Mouse (Mus musculus) left cerebral cortex, adult 9 months (tissue): ENCODE data around the gene Tlr7.
A peak's percentile ranks its signal among the peaks of the same experiment; 100 is the strongest.
"Not testable (repeated sequence)": the region's sequence is repeated elsewhere in the genome, so short reads cannot be mapped to it uniquely, and the experiment has no call there.

Experiments
- DNase-seq, 2 experiments: peaks; one replicate each; pipeline ENCODE4 v3.0.0; 2022; ENCODE audit warnings: low spot score in 2 of 2

Gene Tlr7

GRCm38 (mm10) chrX:167330399-167330798, at the start of gene Tlr7:
TSS of gene Tlr7 (minus strand) at chrX:167330558.
- no peak for DNase-seq

DNA sequence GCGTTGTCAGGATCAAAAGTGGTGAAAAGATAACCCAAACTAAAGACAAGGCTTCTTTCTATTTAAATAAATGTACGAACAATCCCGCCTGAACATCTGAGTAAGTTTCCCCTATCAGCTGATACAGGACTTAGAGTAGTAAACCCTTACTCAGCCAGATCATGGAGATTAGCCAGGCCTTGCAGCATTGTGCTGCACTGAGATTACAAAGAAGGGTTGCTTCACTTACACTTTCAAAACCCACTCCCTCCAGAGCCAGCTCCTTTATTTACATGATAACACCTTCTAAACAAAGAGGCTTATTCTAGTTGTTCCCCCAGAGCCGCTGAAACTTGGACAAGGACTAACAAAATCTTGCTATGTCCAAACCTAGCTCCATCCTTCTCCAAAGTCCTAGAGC, 49.7 kb upstream of the Tlr7 start:
- no peak for DNase-seq

GRCm38 (mm10) chrX:167361231-167361630, 30.9 kb upstream of the Tlr7 start:
- not testable (repeated sequence) for DNase-seq

GRCm38 (mm10) chrX:167359704-167360103, 29.3 kb upstream of the Tlr7 start:
- no peak for DNase-seq

DNA sequence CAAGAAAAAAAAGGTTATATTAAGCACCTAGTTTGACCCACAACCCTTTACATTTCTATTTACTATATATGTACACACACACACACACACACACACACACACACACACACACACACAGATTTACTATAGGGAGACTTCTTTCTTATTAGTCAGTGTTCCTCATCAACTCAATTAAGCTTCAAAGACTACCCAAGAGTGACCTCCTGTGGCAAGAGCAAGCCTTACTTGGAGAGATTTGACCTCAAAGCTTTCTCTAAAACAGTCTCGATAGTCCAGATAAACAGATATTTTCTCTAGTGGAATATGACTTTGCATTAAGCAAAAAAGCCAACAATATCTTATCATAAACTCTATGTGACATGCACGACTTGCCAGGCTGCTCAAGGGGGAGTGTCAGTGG, 27.1 kb upstream of the Tlr7 start:
- DNase-seq, result peak in 1 of 2 experiments; percentile 4

- DNase-seq, result no peak
These were observed 25.6 kb upstream of the Tlr7 start for GRCm38 (mm10) chrX:167355965-167356364.

- DNase-seq, result no peak
These were observed 23.3 kb upstream of the Tlr7 start for GRCm38 (mm10) chrX:167353617-167354016.

GRCm38 (mm10) chrX:167346440-167346839, 16.1 kb upstream of the Tlr7 start:
- DNase-seq, result no peak

DNA sequence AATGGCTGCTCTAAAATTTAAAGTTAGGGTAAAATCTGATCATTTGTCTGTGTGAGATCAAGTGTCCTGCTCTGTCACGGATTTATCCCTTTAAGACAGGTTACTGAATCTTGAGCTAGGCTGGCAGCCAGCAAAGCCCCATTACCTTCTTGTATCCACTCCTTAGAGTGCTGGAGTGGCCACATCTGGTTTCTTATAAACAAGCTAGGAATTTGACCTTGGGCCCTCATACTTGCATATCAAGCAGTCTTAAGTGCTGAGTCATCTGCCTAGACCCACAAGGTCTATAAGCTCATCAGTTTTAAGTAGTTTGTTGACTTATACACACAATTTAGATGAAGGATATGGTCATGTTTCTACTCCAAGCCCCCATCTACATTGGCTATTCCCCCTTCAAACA, 14.0 kb upstream of the Tlr7 start:
- DNase-seq, result no peak

GRCm38 (mm10) chrX:167341811-167342210, 11.5 kb upstream of the Tlr7 start:
- DNase-seq, result no peak

DNA sequence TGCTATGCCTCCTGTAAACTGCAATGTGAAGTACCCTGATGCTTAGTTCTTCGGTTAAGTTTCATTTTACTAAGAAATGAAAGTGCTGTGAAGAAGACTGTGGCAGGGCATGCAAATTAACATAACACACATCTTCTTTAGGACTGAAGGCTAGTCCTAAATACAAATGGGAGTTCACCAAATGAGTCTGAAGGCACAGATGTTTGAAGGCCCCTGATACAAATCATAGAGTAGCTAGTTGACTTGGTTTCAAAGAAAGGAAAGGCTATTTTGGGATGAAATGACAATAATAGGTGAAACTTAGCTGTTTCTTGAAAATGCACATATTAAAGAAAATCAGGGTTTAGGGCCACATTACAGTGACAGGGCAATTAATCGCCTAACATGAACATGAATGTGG, 9.8 kb upstream of the Tlr7 start:
- no peak for DNase-seq

- no peak for DNase-seq
These were observed 7.6 kb upstream of the Tlr7 start for GRCm38 (mm10) chrX:167337990-167338389.

DNA sequence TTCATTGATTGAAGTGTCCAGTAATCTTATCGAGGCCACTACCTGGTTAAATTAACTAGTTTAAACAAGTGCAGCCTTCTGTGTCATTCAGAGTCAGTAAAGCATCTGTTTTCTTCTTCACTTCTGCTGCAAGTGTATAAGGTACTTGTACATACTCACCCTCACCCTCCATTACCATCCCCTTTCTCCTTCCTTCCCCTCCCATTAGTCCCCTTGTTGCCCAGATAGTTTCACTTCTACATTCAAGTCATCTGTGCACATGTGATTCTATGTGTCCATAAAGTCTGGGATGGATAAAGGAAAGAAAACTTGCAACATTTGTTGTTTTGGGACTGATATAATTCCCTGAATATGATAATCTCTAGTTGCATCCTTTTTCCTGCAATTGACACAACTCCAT, 4.2 kb upstream of the Tlr7 start:
- no peak for DNase-seq

GRCm38 (mm10) chrX:167332607-167333006, 2.2 kb upstream of the Tlr7 start:
- DNase-seq, result no peak

- no peak for DNase-seq
These were observed 635 bp upstream of the Tlr7 start for GRCm38 (mm10) chrX:167330993-167331392.

- no peak for DNase-seq
These were observed 738 bp downstream of the Tlr7 start for GRCm38 (mm10) chrX:167329620-167330019.

- peak in 1 of 2 experiments; percentile 19 for DNase-seq
These were observed 1.3 kb downstream of the Tlr7 start for GRCm38 (mm10) chrX:167329098-167329497.

DNA sequence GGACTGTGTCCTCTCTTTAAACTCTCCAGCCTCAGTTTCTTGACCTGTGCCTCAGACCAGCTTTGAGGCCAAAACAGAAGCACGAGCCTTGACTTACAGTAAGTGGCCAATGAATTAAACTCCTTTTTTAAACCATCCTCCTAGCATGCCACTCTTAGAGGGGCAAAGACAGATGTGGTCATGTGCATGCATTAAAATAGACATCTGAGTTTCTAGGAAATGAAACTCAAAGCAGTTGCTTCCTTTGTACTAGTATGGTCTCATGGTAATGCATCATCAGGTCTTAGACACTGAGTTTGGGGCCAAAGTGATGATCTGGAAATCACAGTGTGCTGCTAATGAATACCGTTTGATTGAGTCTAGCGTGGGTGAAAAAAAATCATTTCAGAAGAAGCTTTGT, 1.8 kb downstream of the Tlr7 start:
- no peak for DNase-seq

DNA sequence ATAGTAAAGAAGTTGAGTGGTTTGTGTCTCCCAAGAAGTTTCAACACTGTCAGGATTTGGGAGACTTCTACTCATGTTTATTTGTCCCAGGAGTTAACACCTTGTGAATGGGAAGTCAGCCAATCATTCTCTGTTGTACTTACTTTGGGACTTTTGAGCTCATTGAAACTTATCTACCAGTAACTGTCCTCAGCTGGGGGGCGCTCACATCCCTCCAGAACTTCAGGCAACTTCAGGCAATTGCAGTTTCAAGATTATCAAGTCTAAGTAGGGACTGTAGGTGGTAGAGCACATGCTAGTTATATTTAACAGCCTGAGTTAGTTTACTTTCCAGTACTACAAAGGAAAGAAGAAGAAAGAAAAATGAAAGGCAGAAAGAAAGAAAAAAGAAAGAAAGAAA, 6.6 kb downstream of the Tlr7 start:
- DNase-seq, result no peak

DNA sequence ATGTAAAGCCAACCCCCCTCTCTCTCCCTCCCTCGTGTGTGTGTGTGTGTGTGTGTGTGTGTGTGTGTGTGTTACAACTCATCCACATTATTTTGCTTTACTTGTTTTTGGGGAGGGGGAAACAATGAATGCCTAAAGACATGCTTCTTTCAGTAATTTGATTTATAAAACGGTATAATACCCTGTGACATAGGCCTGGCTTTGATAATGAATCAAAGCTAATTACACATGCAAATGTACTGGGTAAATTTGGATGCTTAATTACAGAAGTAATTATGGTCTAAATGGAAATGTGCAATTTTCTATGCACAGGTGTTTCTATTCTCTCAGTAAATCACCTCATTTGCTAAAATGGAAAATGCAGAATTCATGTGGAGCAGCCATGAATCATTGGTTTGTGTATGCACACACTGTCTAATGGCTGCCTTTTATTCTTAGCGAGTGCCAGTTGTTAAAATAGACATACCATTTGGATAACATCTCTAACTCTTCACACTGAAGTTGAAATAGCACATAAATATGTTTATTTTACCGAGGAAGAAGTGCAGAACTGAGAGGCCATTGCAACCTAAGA, 9.0 kb downstream of the Tlr7 start:
- no peak for DNase-seq

GRCm38 (mm10) chrX:167318819-167319396, 11.4 kb downstream of the Tlr7 start:
- DNase-seq, result no peak

- no peak for DNase-seq
These were observed 14.6 kb downstream of the Tlr7 start for GRCm38 (mm10) chrX:167315766-167316165.

DNA sequence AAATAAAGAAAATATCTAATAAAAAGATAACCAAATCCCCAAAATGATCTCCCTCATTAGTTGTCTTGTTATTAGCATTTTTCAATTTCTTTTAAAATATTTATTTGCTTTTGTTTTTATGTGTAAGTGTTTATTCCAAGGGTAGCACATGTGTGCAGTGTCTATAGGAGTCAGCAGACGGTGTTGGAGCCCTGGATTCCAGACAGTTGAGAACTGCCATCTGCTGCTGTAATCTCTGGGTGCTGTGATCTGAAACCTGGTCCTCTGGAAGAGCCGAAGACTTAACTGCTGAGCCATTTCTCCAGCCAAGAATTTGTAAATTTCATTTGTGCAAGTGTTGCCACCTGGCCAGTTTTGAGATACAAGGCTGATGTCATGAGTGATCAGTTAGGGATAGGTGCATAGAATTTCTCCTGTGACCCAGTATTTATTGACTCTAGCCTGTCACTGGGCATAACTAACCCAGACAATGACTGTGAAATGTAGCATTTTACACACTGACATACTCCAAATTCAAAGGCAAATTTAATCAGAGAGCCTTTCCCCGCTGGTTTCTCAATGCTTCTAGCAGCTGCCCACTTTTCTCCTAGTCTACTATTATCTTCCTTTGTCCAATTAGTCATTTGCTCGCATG, 15.1 kb downstream of the Tlr7 start:
- no peak for DNase-seq

GRCm38 (mm10) chrX:167302061-167302460, 28.3 kb downstream of the Tlr7 start:
- DNase-seq, result not testable (repeated sequence)
